Mouse (Mus musculus) brain, embryonic 14.5 days (tissue): Measurements from ENCODE around the gene Cacna1d. TPM values are rescaled to one million over a fixed set of nuclear protein-coding genes. Genes with fewer than 3 reads are reported as not detected.
A peak's percentile ranks its signal among the peaks of the same experiment; 100 is the strongest.

Source experiments
- DNase-seq: peaks from one replicate; pipeline ENCODE4 v3.0.0-alpha.2; 2011; ENCODE audit warnings: low read depth
- CTCF ChIP-seq: fragments of 200-500 bp; IDR thresholded peaks from 2 replicates; pipeline ENCODE4 v1.5.1; 2012; ENCODE audit warnings: inconsistent platforms, mild to moderate bottlenecking, moderate library complexity, borderline replicate concordance; ENCODE audit not compliant: insufficient read depth, insufficient read length; ENCODE audit errors: extremely low read depth
- POLR2A ChIP-seq: fragments of 200-500 bp; IDR thresholded peaks from 2 replicates; pipeline ENCODE4 v1.6.1; 2012; ENCODE audit warnings: mild to moderate bottlenecking, inconsistent platforms, borderline replicate concordance; ENCODE audit not compliant: poor library complexity, insufficient read depth, insufficient read length, severe bottlenecking; ENCODE audit errors: extremely low read depth
- polyA plus RNA-seq: library from polyadenylated mRNA; depleted of rRNA; stranded (reverse); fragments of >200 nt; gene quantifications from 2 replicates; pipeline ENCODE4 v1.2.3, GENCODE M21; 2012

Gene Cacna1d
- polyA plus RNA-seq, 1 experiment, result 34.7 TPM

DNA sequence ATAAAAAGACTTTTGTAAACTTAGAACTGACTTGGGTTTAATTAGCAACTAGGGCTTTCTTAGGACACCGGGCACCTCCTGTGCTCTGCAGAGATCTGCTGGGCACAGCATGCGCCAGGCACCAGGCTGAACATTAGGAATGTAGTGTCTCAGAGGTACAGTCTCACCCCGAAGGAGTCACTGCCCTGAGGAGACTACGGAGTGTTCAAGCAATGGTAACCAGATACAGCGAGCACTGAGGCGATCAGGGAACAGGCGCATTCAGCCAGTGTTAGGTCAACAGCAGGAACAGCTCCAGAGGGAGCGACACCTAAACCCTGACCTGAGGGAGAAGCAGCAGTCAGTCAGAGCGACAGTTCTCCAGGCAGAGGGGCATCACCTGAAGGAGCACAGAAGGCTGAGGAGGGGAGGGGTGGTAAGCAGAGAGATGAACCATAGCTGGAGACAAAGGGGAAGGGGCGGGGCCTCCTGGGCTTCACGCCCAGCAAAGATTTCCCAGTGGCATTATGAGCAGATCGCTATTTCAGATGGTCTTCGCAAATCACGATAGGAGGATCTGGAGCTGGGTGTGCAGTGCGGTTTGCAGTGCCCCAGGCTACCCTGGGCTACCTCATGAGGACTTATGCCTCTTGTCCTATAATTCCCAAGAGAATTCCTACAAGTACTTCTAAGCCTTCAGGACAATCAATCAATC lies 413.0 kb downstream of the Cacna1d start:
- no peak for TF ChIP-seq CTCF
- no peak for TF ChIP-seq POLR2A
- DNase-seq, result peak; percentile 12

- TF ChIP-seq POLR2A (no peak), CTCF (no peak)
- DNase-seq, result peak; percentile 35
Measured at GRCm38 (mm10) chr14:30075268-30075887, 415.9 kb downstream of the Cacna1d start.

DNA sequence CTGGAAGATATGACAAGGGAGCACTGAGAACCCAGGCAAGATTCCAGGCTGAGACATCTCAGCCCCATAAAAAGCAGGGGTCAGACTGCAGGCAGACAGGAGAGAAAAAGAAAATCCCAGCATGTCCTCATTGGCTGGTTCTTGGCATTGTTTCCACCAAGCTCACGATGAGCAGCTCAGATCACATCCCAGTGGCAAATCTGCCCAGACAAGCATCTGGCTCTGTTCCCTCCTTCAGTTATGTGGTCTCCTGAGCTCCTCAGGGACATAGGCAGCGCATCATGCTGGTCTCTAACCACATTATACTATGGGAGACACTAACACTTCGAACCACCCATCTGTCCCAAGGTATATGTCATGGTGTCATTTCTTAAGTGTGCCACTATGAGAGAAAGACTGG lies 422.7 kb downstream of the Cacna1d start:
- DNase-seq, result no peak

DNA sequence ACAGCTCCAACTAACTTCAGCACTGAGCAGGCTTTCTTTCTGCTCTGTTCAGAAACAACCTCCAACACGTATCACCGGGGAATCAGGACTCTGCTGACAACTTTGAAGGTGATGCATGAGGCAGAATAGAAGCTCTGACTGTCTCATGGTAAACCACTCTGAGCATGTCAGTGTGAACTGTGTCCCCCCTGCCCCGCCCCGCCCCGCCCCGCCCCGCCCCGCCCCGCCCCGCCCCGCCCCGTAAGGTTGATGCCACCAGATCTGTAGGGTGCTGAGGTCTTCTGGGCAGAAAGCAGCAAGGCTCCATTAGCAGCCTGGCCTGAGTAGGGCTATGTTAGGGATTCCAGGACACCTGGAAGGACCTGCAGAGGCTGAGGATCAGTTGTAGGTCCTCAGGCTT lies 424.5 kb downstream of the Cacna1d start:
- TF ChIP-seq POLR2A (no peak), CTCF (no peak)
- no peak for DNase-seq

More for the DNA sequence above, 422.7 kb downstream of the Cacna1d start:
- TF ChIP-seq CTCF (no peak), POLR2A (no peak)

DNA sequence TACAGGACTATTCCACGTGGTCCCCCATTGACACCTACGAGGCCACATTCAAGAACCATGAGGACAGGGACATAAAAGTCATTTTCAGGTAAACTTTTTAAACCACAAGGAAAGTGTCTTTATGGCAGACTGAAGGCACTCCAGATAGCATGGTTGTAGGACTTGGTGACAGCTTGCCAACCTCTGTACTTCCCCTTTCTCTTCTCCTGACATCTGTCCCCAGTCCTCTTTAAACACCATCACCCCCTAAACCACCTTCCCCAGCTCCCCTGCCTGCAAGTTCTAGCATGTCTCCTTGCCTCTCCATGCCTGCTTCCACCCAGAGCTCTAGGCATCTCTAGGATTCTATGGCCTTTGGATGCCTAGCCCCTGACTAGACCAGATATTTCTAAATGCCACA lies 426.4 kb downstream of the Cacna1d start:
- TF ChIP-seq POLR2A (no peak), CTCF (no peak)
- no peak for DNase-seq

DNA sequence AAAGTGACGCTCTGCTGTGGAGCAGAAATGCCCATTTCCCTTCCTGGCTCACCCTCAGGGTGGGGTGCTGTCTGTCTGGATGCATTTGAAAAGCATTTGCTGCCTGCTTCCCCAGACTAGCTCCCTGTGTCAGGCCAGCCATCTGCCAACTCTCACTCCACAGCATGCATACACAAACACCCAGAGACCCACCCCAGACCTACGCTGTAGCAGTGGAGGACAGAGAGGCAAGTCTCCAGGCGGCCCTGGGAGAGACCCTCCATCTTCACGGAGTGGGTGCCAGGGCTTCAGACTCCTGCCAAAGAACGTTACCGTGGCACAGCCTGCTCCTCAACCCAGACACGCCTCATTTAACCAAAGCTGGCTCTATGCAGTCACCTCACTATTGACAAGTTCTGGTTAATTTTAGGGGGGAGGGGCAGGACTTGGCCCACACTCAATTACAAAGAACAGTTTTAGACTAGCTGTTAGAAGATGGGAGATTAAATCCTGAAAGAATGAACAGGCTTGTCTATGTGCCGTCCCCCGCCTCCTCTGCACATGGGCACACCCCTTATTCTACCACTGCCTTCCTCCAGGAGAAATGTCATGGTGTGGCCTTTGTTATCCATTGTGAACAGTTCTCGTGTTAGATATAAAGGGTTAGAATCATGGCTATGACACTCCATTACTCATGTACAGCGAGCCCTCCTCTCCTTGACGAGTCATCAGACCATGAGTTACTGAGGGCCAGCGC lies 435.1 kb downstream of the Cacna1d start:
- DNase-seq, result peak; percentile 95
- TF ChIP-seq CTCF (no peak), POLR2A (no peak)

- TF ChIP-seq CTCF (no peak), POLR2A (no peak)
- DNase-seq, result peak; percentile 15
Measured at GRCm38 (mm10) chr14:30054922-30055321, 436.3 kb downstream of the Cacna1d start.

DNA sequence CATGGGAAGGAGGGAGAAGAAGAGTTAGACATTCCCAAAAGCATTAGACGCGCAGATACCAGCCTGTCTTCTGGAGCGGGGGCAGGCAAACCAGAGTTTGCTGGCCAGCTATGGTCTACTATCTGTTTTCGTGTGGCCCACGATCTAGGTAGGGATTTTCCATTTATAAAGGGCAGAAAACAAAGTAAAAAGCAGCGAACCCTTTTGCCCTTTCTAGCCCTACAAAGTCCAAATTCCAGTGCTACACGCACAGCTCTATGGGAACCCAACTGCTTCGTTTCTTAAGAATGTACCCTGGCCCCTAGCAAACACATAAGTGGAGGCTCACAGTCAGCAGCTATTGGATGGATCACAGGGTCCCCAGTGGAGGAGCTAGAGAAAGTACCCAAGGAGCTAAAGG lies 441.0 kb downstream of the Cacna1d start:
- TF ChIP-seq CTCF (no peak), POLR2A (no peak)
- DNase-seq, result no peak

GRCm38 (mm10) chr14:30048049-30048448 lies 443.2 kb downstream of the Cacna1d start:
- TF ChIP-seq POLR2A (no peak), CTCF (peak; percentile 11; the same call in 1 of the 2 replicates)
- no peak for DNase-seq

DNA sequence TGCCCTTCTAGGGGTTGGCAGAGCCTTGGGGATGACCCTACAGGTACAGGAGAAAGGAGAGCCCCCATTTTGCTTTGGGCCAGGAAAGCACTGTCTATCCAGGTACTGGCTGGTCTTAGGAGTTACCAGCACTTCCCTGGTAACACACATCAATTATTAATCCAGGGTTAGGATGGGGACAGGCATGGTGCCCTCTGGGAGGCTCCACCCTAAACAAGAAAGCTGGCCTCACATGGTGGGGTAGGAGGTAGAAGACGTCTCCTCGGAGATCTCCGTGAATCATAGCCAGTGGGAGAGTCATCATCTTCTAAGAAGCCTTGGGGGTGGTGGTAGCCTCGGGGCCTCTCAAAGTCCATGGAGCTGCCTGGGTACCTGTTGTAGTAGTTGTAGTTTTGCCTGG lies 444.3 kb downstream of the Cacna1d start:
- TF ChIP-seq CTCF (no peak), POLR2A (no peak)
- DNase-seq, result no peak

DNA sequence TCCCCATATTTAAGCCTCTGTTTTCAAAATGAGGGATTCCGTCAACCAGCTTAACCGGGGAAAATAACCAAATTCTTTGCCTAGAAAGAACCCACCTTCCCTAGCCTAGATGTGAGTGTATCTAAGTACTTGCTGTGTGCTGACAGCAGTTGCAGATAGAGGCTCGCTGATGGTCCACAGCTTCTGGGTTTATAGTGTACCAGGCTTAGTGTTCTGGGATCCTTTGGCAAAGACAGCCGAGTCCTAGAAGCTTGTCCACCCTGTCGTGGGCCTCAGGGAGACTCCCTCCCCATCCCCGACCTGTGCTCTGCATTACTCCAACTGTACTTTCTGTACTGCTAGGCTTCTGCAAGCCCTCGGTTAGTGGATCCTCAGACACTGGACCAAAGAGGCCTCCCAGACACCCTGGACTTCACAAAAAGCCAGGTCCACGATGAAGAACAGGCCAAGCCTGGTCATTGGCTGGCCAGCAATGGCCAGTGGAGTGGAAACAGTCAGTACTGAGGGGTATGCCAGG lies 445.5 kb downstream of the Cacna1d start:
- DNase-seq, result no peak
- TF ChIP-seq POLR2A, result no peak
- no peak for TF ChIP-seq CTCF
